Mouse (Mus musculus) embryonic facial prominence, embryonic 12.5 days (tissue): ENCODE results near the gene Usp7. TPM values are rescaled to one million over a fixed set of nuclear protein-coding genes. Genes with fewer than 3 reads are reported as not detected.

Experiments used
- ATAC-seq: fragments of 200-750 bp; cut with Nextera tagmentation; 2 replicates; pipeline ENCODE4 v1.8.0; 2017; ENCODE audit not compliant: insufficient number of reproducible peaks, insufficient read depth, low FRiP score, low TSS enrichment
- H3K27ac ChIP-seq: fragments of 300-500 bp; sonication (generic); 2 replicates; pipeline ENCODE4 v1.5.1; 2016; ENCODE audit warnings: mild to moderate bottlenecking
- H3K27me3 ChIP-seq: fragments of 300-500 bp; sonication (generic); 2 replicates; pipeline ENCODE4 v1.6.1; 2016; ENCODE audit warnings: mild to moderate bottlenecking, moderate library complexity
- H3K36me3 ChIP-seq: fragments of 300-500 bp; sonication (generic); 2 replicates; pipeline ENCODE4 v1.6.1; 2016; ENCODE audit warnings: mild to moderate bottlenecking
- H3K4me1 ChIP-seq: fragments of 300-500 bp; sonication (generic); 2 replicates; pipeline ENCODE4 v1.6.1; 2016
- H3K4me2 ChIP-seq: fragments of 300-500 bp; sonication (generic); replicated peaks from 2 replicates; pipeline ENCODE4 v1.6.1; 2016; ENCODE audit warnings: mild to moderate bottlenecking, moderate library complexity
- H3K4me3 ChIP-seq: fragments of 300-500 bp; sonication (generic); 2 replicates; pipeline ENCODE4 v1.5.1; 2016; ENCODE audit warnings: mild to moderate bottlenecking
- H3K9ac ChIP-seq: fragments of 300-500 bp; sonication (generic); 2 replicates; pipeline ENCODE4 v1.6.1; 2016; ENCODE audit warnings: mild to moderate bottlenecking, moderate library complexity
- H3K9me3 ChIP-seq: fragments of 300-500 bp; sonication (generic); 2 replicates; pipeline ENCODE4 v1.6.1; 2016; ENCODE audit warnings: mild to moderate bottlenecking, moderate library complexity
- WGBS: fragments of 180-500 bp; shearing (Covaris S2); methylation state at CpG from one replicate; pipeline ENCODE4 v1.1.7; 2016; 5-methylcytosine and 5-hydroxymethylcytosine counted together
- polyA plus RNA-seq: library from polyadenylated mRNA; unstranded; fragments of >200 nt; fragmentation: Nextera tagmentation; extraction: Ambion mirVana; gene quantifications from 2 replicates; pipeline ENCODE4 v1.2.1, GENCODE M21; 2016

The Usp7 gene
- polyA plus RNA-seq, 1 experiment from 2014 or later, result 35.1 TPM

DNA sequence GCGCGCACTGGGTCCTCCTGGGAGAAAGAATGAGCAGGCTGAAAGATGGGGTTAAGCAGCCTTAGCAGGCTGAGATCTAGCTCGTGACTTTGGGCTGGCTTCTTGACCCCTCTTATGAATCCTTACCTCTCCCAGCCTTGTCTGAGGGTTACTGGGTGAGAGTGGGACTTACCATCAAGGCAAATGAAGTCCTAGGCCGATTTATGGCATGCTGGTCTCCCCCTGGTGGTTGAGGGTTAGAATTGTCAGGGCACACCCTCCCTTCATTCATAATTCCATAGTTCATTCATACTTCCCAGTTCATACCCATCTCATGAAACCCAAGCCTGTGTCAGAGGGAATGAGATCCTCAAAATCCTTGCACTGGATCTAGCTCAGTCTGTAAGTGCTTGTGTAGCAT lies 115.3 kb downstream of the Usp7 start:
- ATAC-seq, result no peak
- H3K4me1 ChIP-seq, result no peaks in the 10 kb centered on the region
- no peak overlapping the region for H3K9ac ChIP-seq
- no peak overlapping the region for H3K4me2 ChIP-seq
- no peaks in the 10 kb centered on the region for H3K9me3 ChIP-seq
- no peak overlapping the region for H3K4me3 ChIP-seq
- no peaks in the 10 kb centered on the region for H3K27me3 ChIP-seq
- no peaks in the 10 kb centered on the region for H3K36me3 ChIP-seq
- WGBS, result 54% methylated on average over 4 of the region's 4 CpGs
- no peak overlapping the region for H3K27ac ChIP-seq

GRCm38 (mm10) chr16:8676228-8676627 lies 115.9 kb downstream of the Usp7 start:
- no peaks in the 10 kb centered on the region for H3K36me3 ChIP-seq
- H3K27ac ChIP-seq, result no peak overlapping the region
- no peaks in the 10 kb centered on the region for H3K27me3 ChIP-seq
- peaks cover under 1% of the 10 kb centered on the region; the same call in 1 of the 2 replicates for H3K4me1 ChIP-seq
- ATAC-seq, result no peak
- H3K9me3 ChIP-seq, result no peaks in the 10 kb centered on the region
- H3K4me3 ChIP-seq, result no peak overlapping the region
- H3K4me2 ChIP-seq, result no peak overlapping the region
- 58% methylated on average over 2 of the region's 2 CpGs for WGBS
- no peak overlapping the region for H3K9ac ChIP-seq

GRCm38 (mm10) chr16:8675559-8675958 lies 116.5 kb downstream of the Usp7 start:
- Histone ChIP-seq H3K4me2 (no peak overlapping the region), H3K4me3 (no peak overlapping the region), H3K27ac (no peak overlapping the region), H3K4me1 (peaks cover 7% of the 10 kb centered on the region), H3K27me3 (no peaks in the 10 kb centered on the region), H3K36me3 (no peaks in the 10 kb centered on the region), H3K9ac (no peak overlapping the region), H3K9me3 (no peaks in the 10 kb centered on the region)
- 81% methylated on average over 8 of the region's 8 CpGs for WGBS
- no peak for ATAC-seq

DNA sequence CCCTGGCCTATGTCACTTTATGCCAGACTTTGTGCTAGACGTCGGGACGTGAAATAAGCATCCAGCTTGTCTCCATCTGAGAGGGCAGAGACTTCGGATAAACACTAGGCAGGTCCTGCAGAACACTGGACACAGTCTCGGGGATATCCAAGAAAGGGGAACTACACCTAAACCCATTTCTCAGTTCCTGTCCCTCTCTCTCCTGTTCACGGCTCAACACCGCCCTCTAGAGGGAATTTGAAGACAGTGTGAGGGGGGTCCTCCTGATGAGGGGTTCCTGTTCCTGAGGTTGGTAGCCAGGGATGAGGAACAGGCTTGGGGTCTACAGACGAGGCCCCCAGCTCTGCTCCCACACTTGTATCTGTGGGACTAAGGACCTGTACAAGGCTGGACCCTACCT lies 117.9 kb downstream of the Usp7 start:
- Histone ChIP-seq H3K4me1 (peaks cover 20% of the 10 kb centered on the region), H3K4me3 (no peak overlapping the region), H3K4me2 (no peak overlapping the region), H3K27me3 (no peaks in the 10 kb centered on the region), H3K27ac (no peak overlapping the region), H3K36me3 (no peaks in the 10 kb centered on the region), H3K9ac (no peak overlapping the region), H3K9me3 (no peaks in the 10 kb centered on the region)
- WGBS, result 3% methylated on average over 8 of the region's 8 CpGs
- ATAC-seq, result no peak

GRCm38 (mm10) chr16:8673343-8673742 lies 118.8 kb downstream of the Usp7 start:
- H3K9ac ChIP-seq, result no peak overlapping the region
- H3K4me3 ChIP-seq, result no peak overlapping the region
- 68% methylated on average over 6 of the region's 6 CpGs for WGBS
- no peaks in the 10 kb centered on the region for H3K9me3 ChIP-seq
- ATAC-seq, result no peak
- H3K4me1 ChIP-seq, result peaks cover 27% of the 10 kb centered on the region
- no peak overlapping the region for H3K4me2 ChIP-seq
- no peak overlapping the region for H3K27ac ChIP-seq
- no peaks in the 10 kb centered on the region for H3K27me3 ChIP-seq
- H3K36me3 ChIP-seq, result no peaks in the 10 kb centered on the region

DNA sequence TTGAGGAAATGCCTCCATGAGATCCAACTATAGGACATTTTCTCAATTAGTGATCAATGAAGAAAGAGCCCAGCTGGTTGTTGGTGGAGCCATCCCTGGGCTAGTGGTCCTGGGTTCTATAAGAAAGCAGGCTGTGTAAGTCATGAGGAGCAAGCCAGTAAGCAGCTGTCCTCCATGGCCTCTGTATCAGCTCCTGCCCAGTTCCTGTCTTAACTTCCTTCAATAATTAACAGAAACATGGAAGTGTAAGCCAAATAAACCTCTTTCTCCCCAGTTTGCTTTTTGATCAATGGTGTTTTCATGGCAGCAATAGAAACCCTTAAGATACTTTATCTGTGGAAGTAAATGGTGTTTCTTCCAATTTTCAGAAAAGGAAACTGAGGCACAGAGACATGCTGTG lies 119.3 kb downstream of the Usp7 start:
- Histone ChIP-seq H3K4me1 (peaks cover 32% of the 10 kb centered on the region), H3K4me2 (peak overlapping the region; percentile 67; the same call in 1 of the 2 replicates), H3K27me3 (no peaks in the 10 kb centered on the region), H3K9me3 (no peaks in the 10 kb centered on the region), H3K36me3 (no peaks in the 10 kb centered on the region), H3K9ac (no peak overlapping the region), H3K4me3 (no peak overlapping the region), H3K27ac (no peak overlapping the region)
- no peak for ATAC-seq

DNA sequence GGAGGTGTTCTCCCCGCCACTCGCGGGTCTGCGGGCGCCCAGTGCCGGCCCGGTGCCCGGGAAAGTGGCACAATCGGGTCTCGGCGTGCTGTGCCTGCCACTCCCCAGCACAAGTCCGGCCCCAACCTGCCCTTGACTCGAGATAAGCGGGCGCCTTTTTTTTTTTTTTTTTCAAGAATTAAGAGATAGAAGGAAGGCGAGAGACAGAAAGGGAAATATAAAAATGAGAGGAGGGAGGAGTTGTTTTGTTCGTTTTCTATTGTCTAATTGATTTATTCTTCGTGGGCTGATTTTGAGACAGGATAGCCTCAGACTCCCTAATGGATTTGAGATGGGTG lies 119.8 kb downstream of the Usp7 start:
- Histone ChIP-seq H3K4me3 (peak overlapping the region; percentile 77), H3K9me3 (no peaks in the 10 kb centered on the region), H3K4me1 (peaks cover 35% of the 10 kb centered on the region), H3K27me3 (no peaks in the 10 kb centered on the region), H3K9ac (peak overlapping the region; percentile 47; the same call in 1 of the 2 replicates), H3K4me2 (peak overlapping the region; percentile 67), H3K27ac (no peak overlapping the region), H3K36me3 (no peaks in the 10 kb centered on the region)
- WGBS, result 2% methylated on average over 18 of the region's 18 CpGs
- no peak for ATAC-seq

DNA sequence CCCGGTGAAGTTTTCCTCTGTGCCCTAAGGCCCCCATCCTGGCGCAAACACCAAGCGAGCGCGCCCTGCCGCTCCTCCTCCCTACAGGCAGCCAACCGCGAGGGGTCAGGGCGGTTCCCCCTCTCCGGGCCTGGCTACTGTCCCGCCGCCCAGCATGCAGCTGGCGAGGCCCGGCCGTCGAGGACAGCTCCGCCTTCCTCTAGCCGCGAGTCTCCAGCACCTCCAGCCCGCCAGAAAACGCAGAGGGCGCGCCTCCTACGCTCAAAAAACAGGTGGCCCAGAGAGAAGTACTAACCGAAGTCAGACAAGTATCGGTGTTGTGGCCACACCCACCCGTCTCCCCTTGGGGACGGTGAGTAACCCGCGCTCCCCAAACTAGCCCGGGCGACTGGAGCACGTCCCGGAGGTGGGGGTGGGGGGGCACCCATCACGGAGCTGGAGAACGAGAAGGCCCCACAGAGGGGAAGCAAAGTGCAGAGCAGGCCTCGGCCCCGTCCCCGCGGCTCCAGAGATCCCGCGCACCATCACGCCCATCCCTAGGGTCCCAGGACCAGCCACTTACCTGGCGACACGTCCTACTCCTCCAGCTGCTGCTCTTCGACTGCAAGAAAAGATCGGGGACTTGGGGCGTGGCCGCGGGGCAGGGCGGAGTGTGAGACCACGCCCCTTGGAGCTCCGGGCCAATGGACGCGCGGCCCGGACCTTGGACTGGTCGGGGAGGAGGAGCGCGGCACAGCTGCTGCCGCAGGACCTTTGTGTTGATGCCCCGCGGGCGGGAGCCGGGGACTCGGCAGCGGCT lies 120.4 kb downstream of the Usp7 start, which contains the start of gene Carhsp1:
Carhsp1 (minus strand) TSS at position 605 of the 799 bp plus-strand sequence.
- peak within 1 kb of the TSS; percentile 77 for H3K4me3 ChIP-seq
- peak within 1 kb of the TSS; percentile 70 for H3K9ac ChIP-seq

DNA sequence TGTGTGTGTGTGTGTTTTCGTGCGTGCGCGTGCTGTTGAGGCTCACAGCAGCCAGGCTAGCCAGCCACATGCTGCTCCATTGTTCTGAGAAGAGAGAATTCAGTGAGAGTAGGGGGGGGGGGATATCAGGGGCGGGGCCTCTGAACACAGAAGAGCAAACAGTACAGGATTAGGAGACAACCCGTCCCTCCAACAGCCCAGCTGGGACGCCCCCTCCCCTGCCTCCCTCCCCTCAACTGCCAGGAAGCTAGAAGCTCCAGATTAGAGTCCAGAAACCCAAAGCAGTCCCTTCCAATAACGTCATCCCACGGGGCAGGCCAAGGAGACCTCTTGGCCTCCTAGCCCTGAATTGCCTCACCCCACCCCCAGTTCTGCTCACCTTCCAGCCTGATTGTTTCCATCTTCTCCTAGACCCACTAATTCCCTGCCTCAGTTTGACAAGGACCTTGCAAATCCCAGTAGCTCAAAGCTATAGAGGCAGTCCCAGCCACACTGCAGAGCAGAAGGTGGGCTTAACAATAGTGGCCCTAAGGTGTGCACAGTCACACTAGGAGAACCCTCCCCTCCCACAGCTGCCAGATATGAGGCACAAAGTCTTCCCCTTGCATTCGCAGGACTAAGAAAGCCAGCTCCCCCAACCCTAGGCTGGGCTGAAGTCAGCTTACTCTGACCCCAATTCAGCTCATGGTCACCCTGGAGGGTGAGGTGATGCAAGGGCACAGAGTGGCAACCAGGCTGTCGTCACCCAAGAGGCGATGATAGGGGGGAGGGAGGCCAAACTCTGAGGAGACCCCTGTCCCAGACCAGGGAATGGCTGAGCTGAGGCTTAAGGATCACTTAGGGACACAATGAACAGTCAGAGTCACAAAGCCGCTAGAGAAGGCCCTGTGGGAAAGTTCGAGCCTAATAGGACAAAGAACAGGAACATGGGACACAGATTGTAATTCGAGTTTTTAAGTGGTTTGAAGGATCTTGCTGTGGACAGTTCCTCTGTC lies 121.8 kb downstream of the Usp7 start:
- ATAC-seq, result peak; percentile 39
- no peaks in the 10 kb centered on the region; the same call in 1 of the 2 replicates for H3K36me3 ChIP-seq
- WGBS, result 3% methylated on average over 14 of the region's 15 CpGs
- peaks cover 35% of the 10 kb centered on the region for H3K4me1 ChIP-seq
- no peaks in the 10 kb centered on the region for H3K9me3 ChIP-seq
- no peaks in the 10 kb centered on the region for H3K27me3 ChIP-seq
- H3K4me2 ChIP-seq, result peak overlapping the region; percentile 67
- peak overlapping the region; percentile 70 for H3K9ac ChIP-seq
- H3K4me3 ChIP-seq, result peak overlapping the region; percentile 77
- H3K27ac ChIP-seq, result peak overlapping the region; percentile 81

More for the DNA sequence above, 120.4 kb downstream of the Usp7 start, which contains the start of gene Carhsp1:
- peak; percentile 84 for ATAC-seq
- Histone ChIP-seq H3K4me2 (peak within 1 kb of the TSS; percentile 67), H3K27me3 (no peaks in the 10 kb centered on the region), H3K9me3 (no peaks in the 10 kb centered on the region), H3K36me3 (no peaks in the 10 kb centered on the region), H3K4me1 (peaks cover 35% of the 10 kb centered on the region), H3K27ac (peak within 1 kb of the TSS; percentile 81)
- WGBS, result under 1% methylated on average over 67 of the region's 67 CpGs

GRCm38 (mm10) chr16:8669432-8669831 lies 122.7 kb downstream of the Usp7 start:
- no peak for ATAC-seq
- peaks cover 35% of the 10 kb centered on the region for H3K4me1 ChIP-seq

GRCm38 (mm10) chr16:8668386-8668785 lies 123.7 kb downstream of the Usp7 start:
- WGBS, result 91% methylated on average over 2 of the region's 2 CpGs
- Histone ChIP-seq H3K27ac (no peak overlapping the region), H3K4me3 (no peak overlapping the region), H3K9ac (no peak overlapping the region), H3K4me1 (peaks cover 35% of the 10 kb centered on the region), H3K27me3 (no peaks in the 10 kb centered on the region), H3K36me3 (peaks cover 9% of the 10 kb centered on the region; the same call in 1 of the 2 replicates), H3K9me3 (no peaks in the 10 kb centered on the region), H3K4me2 (no peak overlapping the region)
- no peak for ATAC-seq

More at GRCm38 (mm10) chr16:8669432-8669831, 122.7 kb downstream of the Usp7 start:
- Histone ChIP-seq H3K27me3 (no peaks in the 10 kb centered on the region), H3K4me3 (peak overlapping the region; percentile 77), H3K9ac (peak overlapping the region; percentile 70), H3K27ac (0 out of 2 replicates have a peak overlapping the region, but pooled peaks have one; percentile 81), H3K36me3 (peaks cover under 1% of the 10 kb centered on the region; the same call in 1 of the 2 replicates), H3K4me2 (peak overlapping the region; percentile 67), H3K9me3 (no peaks in the 10 kb centered on the region)
- 58% methylated on average over 5 of the region's 5 CpGs for WGBS
